Mouse (Mus musculus) heart, embryonic 16.5 days (tissue): ENCODE measurements around the gene Carnmt1. TPM values are rescaled to one million over a fixed set of nuclear protein-coding genes. Genes with fewer than 3 reads are reported as not detected.

Experiments used
- ATAC-seq: fragments of 200-750 bp; cut with Nextera tagmentation; replicated peaks from 2 replicates; pipeline ENCODE4 v1.8.0; 2017; ENCODE audit warnings: moderate number of reproducible peaks; ENCODE audit not compliant: insufficient read depth, low FRiP score; ENCODE audit errors: extremely low read depth
- H3K27ac ChIP-seq: fragments of 300-500 bp; sonication (generic); 2 replicates; pipeline ENCODE4 v1.5.1; 2014; ENCODE audit warnings: mild to moderate bottlenecking, low read length, control low read depth, moderate library complexity
- H3K27me3 ChIP-seq: fragments of 300-500 bp; sonication (generic); 2 replicates; pipeline ENCODE4 v1.6.1; 2014; ENCODE audit warnings: low read length, mixed read lengths; ENCODE audit not compliant: control insufficient read depth, insufficient read depth
- H3K36me3 ChIP-seq: fragments of 300-500 bp; sonication (generic); 2 replicates; pipeline ENCODE4 v1.6.1; 2014; ENCODE audit not compliant: control insufficient read depth, insufficient read depth
- H3K4me1 ChIP-seq: fragments of 300-500 bp; sonication (generic); 2 replicates; pipeline ENCODE4 v1.6.1; 2014; ENCODE audit warnings: low read length, mixed read lengths; ENCODE audit not compliant: control insufficient read depth, insufficient read depth
- H3K4me2 ChIP-seq: fragments of 300-500 bp; sonication (generic); 2 replicates; pipeline ENCODE4 v1.6.1; 2014; ENCODE audit warnings: low read depth, mild to moderate bottlenecking, control low read depth, low read length
- H3K4me3 ChIP-seq: fragments of 300-500 bp; sonication (generic); 2 replicates; pipeline ENCODE4 v1.5.1; 2014; ENCODE audit warnings: mild to moderate bottlenecking, control low read depth, low read length
- H3K9ac ChIP-seq: fragments of 300-500 bp; sonication (generic); 2 replicates; pipeline ENCODE4 v1.6.1; 2014; ENCODE audit warnings: low read length, control low read depth
- H3K9me3 ChIP-seq: fragments of 300-500 bp; sonication (generic); replicated peaks from 2 replicates; pipeline ENCODE4 v1.6.1; 2016; ENCODE audit warnings: low read length; ENCODE audit not compliant: control insufficient read depth
- WGBS: fragments of 180-500 bp; shearing (Covaris S2); extraction: QIAGEN DNeasy Blood & Tissue Kit; methylation state at CpG from one replicate; pipeline ENCODE4 v1.1.7; 2014; 5-methylcytosine and 5-hydroxymethylcytosine counted together
- polyA plus RNA-seq: library from polyadenylated mRNA; unstranded; fragments of >200 nt; fragmentation: Nextera tagmentation; extraction: Ambion mirVana; gene quantifications from 2 replicates; pipeline ENCODE4 v1.2.1, GENCODE M21; 2015

Gene Carnmt1
- polyA plus RNA-seq, 1 experiment from 2014 or later = 23.3 TPM

DNA sequence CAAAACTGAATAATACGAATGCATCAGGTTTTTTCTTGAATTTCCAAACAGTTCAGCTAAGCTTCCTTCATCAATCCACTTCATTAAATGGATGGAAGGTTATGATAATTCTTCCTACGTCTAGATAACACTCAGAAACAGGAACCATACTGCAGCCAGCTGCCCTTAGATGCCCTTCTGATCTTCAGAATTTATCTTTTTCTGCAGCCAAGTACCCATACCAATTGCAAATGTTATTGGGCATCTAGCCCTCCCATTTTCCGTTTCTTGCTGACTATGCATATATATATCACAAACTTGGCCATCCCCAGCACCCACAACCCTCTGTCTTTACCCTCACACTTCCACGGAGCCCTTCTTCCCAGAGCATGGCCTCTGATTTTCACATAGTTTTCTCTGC is 20.6 kb upstream of the Carnmt1 start:
- Histone ChIP-seq H3K27ac (no peak overlapping the region), H3K4me2 (no peak overlapping the region), H3K9ac (no peak overlapping the region), H3K9me3 (no peaks in the 10 kb centered on the region), H3K27me3 (no peaks in the 10 kb centered on the region), H3K36me3 (no peaks in the 10 kb centered on the region), H3K4me1 (peaks cover 20% of the 10 kb centered on the region), H3K4me3 (no peak overlapping the region)
- WGBS = 81% methylated on average over 4 of the region's 4 CpGs
- no peak for ATAC-seq

DNA sequence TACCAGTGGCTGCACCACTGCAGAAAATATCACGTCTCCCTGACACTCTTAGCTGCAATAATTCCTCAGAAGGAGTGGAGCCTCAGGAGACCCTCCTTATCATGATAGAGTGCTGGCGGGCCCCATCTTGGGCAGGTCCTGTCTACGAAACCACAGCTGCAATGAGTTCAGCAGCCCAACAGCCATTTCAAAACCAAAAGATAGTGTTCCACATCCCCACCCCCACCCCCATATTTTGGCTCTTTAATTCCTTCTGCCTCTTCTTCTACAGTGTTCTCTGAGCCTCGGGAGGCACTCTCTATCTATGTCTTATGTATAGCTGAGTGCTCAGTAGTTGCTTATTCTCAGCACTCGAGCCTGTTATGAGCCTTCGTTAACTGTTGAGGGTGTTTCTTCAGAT is 20.1 kb upstream of the Carnmt1 start:
- no peak for ATAC-seq
- 71% methylated on average over 6 of the region's 6 CpGs for WGBS
- no peaks in the 10 kb centered on the region for H3K27me3 ChIP-seq
- no peak overlapping the region for H3K4me3 ChIP-seq
- H3K4me1 ChIP-seq = peaks cover 23% of the 10 kb centered on the region
- no peaks in the 10 kb centered on the region for H3K9me3 ChIP-seq
- no peaks in the 10 kb centered on the region for H3K36me3 ChIP-seq
- H3K27ac ChIP-seq = no peak overlapping the region
- no peak overlapping the region for H3K9ac ChIP-seq
- no peak overlapping the region for H3K4me2 ChIP-seq

DNA sequence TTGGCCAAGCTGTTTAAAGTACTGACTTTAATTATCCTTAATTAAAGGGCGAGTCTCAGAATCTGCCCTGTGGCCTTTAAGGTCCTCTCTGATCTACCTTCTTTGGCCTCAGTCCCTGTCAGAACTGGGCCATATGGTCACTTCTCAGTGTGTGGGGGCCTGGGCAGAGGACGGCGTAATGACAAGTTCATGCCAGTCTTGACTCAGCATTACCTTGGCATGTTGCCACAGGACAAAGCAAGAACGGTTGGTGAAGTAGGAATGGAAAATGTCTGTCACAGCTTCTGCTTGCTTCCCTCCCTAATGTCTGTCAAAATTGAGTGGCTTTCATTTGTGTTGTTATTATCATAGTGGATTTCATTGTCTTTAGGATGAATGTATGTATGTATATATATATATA is 18.0 kb upstream of the Carnmt1 start:
- Histone ChIP-seq H3K9me3 (no peaks in the 10 kb centered on the region), H3K36me3 (no peaks in the 10 kb centered on the region), H3K4me2 (no peak overlapping the region), H3K4me1 (peaks cover 23% of the 10 kb centered on the region), H3K27me3 (no peaks in the 10 kb centered on the region), H3K4me3 (no peak overlapping the region), H3K27ac (peak overlapping the region; percentile 42), H3K9ac (no peak overlapping the region)
- WGBS = 47% methylated on average over 4 of the region's 4 CpGs
- no peak; the same call in 1 of the 2 replicates for ATAC-seq

- Histone ChIP-seq H3K36me3 (no peaks in the 10 kb centered on the region), H3K4me2 (no peak overlapping the region), H3K27me3 (no peaks in the 10 kb centered on the region), H3K9me3 (no peaks in the 10 kb centered on the region), H3K9ac (no peak overlapping the region), H3K27ac (peak overlapping the region; percentile 4; the same call in 1 of the 2 replicates), H3K4me3 (no peak overlapping the region), H3K4me1 (peaks cover 23% of the 10 kb centered on the region)
- no peak for ATAC-seq
- 67% methylated on average over 6 of the region's 6 CpGs for WGBS
Measured at GRCm38 (mm10) chr19:18653058-18653457, 17.5 kb upstream of the Carnmt1 start.

GRCm38 (mm10) chr19:18654330-18654729 is 16.2 kb upstream of the Carnmt1 start:
- Histone ChIP-seq H3K4me1 (peaks cover 23% of the 10 kb centered on the region), H3K9ac (no peak overlapping the region), H3K4me3 (no peak overlapping the region), H3K27ac (peak overlapping the region; percentile 59; the same call in 1 of the 2 replicates), H3K36me3 (no peaks in the 10 kb centered on the region), H3K9me3 (no peaks in the 10 kb centered on the region), H3K27me3 (no peaks in the 10 kb centered on the region), H3K4me2 (no peak overlapping the region)
- ATAC-seq = no peak
- WGBS = 80% methylated on average over 8 of the region's 8 CpGs

DNA sequence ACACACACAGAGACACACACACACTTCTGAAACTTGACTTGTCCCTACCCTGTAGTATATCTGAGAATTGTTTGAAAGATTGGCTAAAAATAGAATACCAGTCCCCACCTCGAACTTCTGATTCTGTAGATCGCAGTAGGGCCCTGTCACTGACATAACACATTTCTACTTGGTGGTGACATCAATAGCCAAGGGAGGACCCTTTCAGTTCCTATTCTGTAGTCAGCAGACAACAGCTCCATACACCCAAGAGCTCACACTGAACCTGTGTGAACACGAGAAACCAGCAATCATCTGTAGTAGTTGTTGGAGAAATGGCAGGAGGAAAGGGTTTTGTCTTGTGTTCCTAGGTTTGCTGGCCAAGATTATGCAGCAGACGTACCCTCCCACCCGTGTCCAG is 15.6 kb upstream of the Carnmt1 start:
- no peak overlapping the region for H3K4me2 ChIP-seq
- H3K27ac ChIP-seq = peak overlapping the region; percentile 59
- H3K36me3 ChIP-seq = no peaks in the 10 kb centered on the region
- H3K4me3 ChIP-seq = no peak overlapping the region
- no peak overlapping the region for H3K9ac ChIP-seq
- H3K9me3 ChIP-seq = no peaks in the 10 kb centered on the region
- H3K27me3 ChIP-seq = no peaks in the 10 kb centered on the region
- no peak for ATAC-seq
- H3K4me1 ChIP-seq = peaks cover 23% of the 10 kb centered on the region
- WGBS = 38% methylated on average over 5 of the region's 5 CpGs

DNA sequence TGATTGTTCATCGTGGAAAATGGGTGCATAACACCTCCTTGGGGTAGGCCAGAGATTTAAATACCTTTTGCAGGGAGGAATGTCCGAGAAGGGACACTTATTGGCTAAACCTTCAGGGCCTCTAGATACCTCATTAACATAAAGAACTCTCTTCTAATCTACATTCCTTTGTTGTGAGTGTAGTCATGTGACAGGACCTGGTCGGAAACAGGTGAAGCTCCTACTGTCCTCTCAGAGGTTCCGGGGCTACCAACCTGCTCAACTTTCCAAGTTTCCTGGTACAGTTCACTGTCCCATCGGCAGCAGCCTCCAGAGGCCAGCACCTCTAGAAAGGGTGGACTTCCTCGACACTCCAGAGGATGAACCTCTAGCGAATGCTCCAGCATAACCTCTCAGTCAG is 14.6 kb upstream of the Carnmt1 start:
- Histone ChIP-seq H3K27me3 (no peaks in the 10 kb centered on the region), H3K27ac (no peak overlapping the region), H3K36me3 (no peaks in the 10 kb centered on the region), H3K4me3 (no peak overlapping the region), H3K9ac (no peak overlapping the region), H3K4me1 (peaks cover 23% of the 10 kb centered on the region), H3K9me3 (no peaks in the 10 kb centered on the region), H3K4me2 (no peak overlapping the region)
- no peak for ATAC-seq
- 79% methylated on average over 7 of the region's 7 CpGs for WGBS

GRCm38 (mm10) chr19:18658473-18658872 is 12.1 kb upstream of the Carnmt1 start:
- Histone ChIP-seq H3K4me1 (peaks cover 15% of the 10 kb centered on the region), H3K4me2 (no peak overlapping the region), H3K36me3 (no peaks in the 10 kb centered on the region), H3K9me3 (no peaks in the 10 kb centered on the region), H3K27me3 (no peaks in the 10 kb centered on the region), H3K4me3 (no peak overlapping the region), H3K9ac (no peak overlapping the region), H3K27ac (no peak overlapping the region)
- ATAC-seq = no peak
- WGBS = 76% methylated on average over 4 of the region's 4 CpGs

DNA sequence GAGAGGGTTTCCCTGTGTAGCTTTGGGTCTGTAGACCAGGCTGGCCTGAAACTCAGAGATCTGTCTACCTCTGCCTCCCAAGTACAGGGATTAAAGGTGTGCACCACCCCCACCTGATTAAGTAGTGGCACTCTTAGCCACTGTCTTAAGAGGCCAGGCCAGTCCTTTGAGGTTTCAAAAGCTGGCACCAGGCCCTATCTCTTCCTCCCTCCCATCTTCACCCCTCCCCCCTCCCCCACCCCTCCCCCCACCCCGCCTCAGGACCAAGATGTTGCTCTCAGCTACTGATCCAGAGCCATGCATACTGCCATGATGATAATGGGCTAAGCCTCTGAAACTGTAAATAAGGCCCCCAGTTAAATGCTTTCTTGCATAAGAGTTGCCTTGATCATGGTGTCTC is 11.2 kb upstream of the Carnmt1 start:
- no peak for ATAC-seq
- Histone ChIP-seq H3K4me1 (peaks cover 7% of the 10 kb centered on the region), H3K4me3 (no peak overlapping the region), H3K9ac (no peak overlapping the region), H3K27me3 (no peaks in the 10 kb centered on the region), H3K36me3 (no peaks in the 10 kb centered on the region), H3K9me3 (no peaks in the 10 kb centered on the region), H3K4me2 (no peak overlapping the region), H3K27ac (no peak overlapping the region)
- no CpG with 5 or more reads among the region's 1 CpGs for WGBS

DNA sequence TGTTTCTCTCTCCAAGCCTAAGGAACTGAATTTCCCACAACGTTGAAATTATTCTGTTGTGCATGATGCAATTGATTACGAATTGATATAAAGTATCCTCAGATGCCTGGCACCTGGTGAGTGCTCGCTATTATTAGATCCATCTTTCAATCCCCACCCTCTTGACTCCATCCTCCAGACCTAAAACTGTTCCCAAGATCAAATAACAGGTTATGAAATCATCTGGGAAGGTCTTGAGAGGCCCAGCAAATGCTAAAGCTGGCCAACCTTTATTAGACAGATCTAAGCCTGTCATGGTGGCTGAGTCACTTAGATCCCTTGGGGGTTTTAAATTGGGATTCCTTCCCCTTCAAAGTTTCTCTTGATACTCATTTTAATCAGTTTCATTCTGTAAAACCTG is 10.1 kb upstream of the Carnmt1 start:
- no peaks in the 10 kb centered on the region for H3K9me3 ChIP-seq
- H3K4me2 ChIP-seq = no peak overlapping the region
- H3K9ac ChIP-seq = no peak overlapping the region
- no peaks in the 10 kb centered on the region for H3K4me1 ChIP-seq
- 77% methylated on average over 3 of the region's 3 CpGs for WGBS
- no peaks in the 10 kb centered on the region for H3K27me3 ChIP-seq
- no peaks in the 10 kb centered on the region for H3K36me3 ChIP-seq
- no peak overlapping the region for H3K4me3 ChIP-seq
- H3K27ac ChIP-seq = no peak overlapping the region
- ATAC-seq = no peak
